Mouse (Mus musculus): ENCODE results near the gene Galnt18. TPM values are rescaled to one million over a fixed set of nuclear protein-coding genes. Genes with fewer than 3 reads are reported as not detected.

The Galnt18 gene
- polyA plus RNA-seq, 1 experiment from 2014 or later: 8.0 TPM

DNA sequence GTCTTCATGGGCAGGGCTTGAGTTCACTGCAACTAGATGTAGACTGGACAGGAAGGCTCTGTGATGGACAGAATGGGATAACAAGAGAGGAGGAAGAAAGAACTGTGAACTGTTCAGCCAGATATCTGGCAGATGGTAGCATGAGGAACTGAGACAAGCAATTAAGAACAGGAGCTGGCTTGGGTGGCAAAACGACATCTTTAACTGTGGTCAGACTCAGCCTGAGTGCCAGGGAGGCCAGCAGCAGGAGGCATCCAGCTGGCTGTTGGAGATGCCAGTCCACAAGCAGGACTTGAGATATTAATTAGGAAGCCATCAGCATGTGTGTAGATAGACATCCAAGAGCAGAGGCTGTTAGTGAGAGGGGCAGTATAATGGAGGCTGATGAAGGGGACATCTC is 262.9 kb downstream of the Galnt18 start:
- ATAC-seq (ENCODE audit: low FRiP score): no peak
- WGBS: 76% methylated on average over 1 of the region's 1 CpGs
- Histone ChIP-seq H3K36me3 (no peaks in the 10 kb centered on the region), H3K27me3 (no peaks in the 10 kb centered on the region), H3K4me3 (no peak overlapping the region), H3K27ac (no peak overlapping the region), H3K9ac (no peak overlapping the region), H3K4me1 (no peaks in the 10 kb centered on the region), H3K4me2 (replicated peaks) (no peak overlapping the region), H3K9me3 (replicated peaks) (no peaks in the 10 kb centered on the region)

DNA sequence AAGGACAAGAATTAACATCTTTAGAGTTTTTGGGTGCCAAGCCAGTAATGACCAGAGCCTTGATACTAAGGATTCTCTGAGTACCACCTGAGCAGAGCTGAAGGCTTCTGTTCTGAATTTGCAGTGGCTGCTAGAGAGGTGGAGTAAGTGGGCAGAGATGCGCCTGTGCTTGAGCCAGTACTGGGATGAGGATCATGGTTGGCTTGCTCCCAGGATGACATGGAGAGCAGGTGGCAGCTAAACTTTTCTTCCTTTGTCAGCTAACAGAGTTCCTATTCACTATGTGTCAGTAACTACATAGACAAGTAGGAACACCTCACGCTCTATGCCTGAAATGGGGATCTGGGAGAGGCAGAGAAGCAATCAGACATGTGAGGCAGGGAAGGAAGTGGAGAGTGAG is 264.3 kb downstream of the Galnt18 start:
- Histone ChIP-seq H3K4me2 (replicated peaks) (no peak overlapping the region), H3K27me3 (no peaks in the 10 kb centered on the region)
- WGBS: 90% methylated on average over 2 of the region's 2 CpGs

GRCm38 (mm10) chr7:111509167-111509854 is 270.5 kb downstream of the Galnt18 start:
- H3K4me2 ChIP-seq (replicated peaks): no peak overlapping the region
- H3K27ac ChIP-seq: no peak overlapping the region
- H3K36me3 ChIP-seq: no peaks in the 10 kb centered on the region
- no peak for ATAC-seq (ENCODE audit: low FRiP score)
- WGBS: 79% methylated on average over 2 of the region's 2 CpGs
- no peaks in the 10 kb centered on the region for H3K4me1 ChIP-seq
- no peaks in the 10 kb centered on the region for H3K27me3 ChIP-seq
- no peak overlapping the region for H3K4me3 ChIP-seq
- no peak overlapping the region for H3K9ac ChIP-seq
- no peaks in the 10 kb centered on the region for H3K9me3 ChIP-seq (replicated peaks)

More for the DNA sequence above, 264.3 kb downstream of the Galnt18 start:
- Histone ChIP-seq H3K4me1 (no peaks in the 10 kb centered on the region), H3K9me3 (replicated peaks) (no peaks in the 10 kb centered on the region), H3K27ac (no peak overlapping the region), H3K36me3 (no peaks in the 10 kb centered on the region), H3K4me3 (no peak overlapping the region), H3K9ac (no peak overlapping the region)
- no peak for ATAC-seq (ENCODE audit: low FRiP score)

- no peaks in the 10 kb centered on the region for H3K4me1 ChIP-seq
- no peak for ATAC-seq (ENCODE audit: low FRiP score)
- H3K9me3 ChIP-seq (replicated peaks): no peaks in the 10 kb centered on the region
- no peak overlapping the region for H3K4me2 ChIP-seq (replicated peaks)
- H3K36me3 ChIP-seq: no peaks in the 10 kb centered on the region
- H3K9ac ChIP-seq: no peak overlapping the region
- H3K4me3 ChIP-seq: no peak overlapping the region
- WGBS: 72% methylated on average over 2 of the region's 2 CpGs
- H3K27me3 ChIP-seq: no peaks in the 10 kb centered on the region
- no peak overlapping the region for H3K27ac ChIP-seq
Observed at GRCm38 (mm10) chr7:111500616-111501015, 279.2 kb downstream of the Galnt18 start.

GRCm38 (mm10) chr7:111499255-111499790 is 280.5 kb downstream of the Galnt18 start:
- H3K27me3 ChIP-seq: 0 out of 2 replicates have a peak, but pooled peaks cover 2% of the 10 kb centered on the region
- no peaks in the 10 kb centered on the region for H3K4me1 ChIP-seq
- H3K27ac ChIP-seq: no peak overlapping the region
- no peak overlapping the region for H3K9ac ChIP-seq
- no peaks in the 10 kb centered on the region for H3K36me3 ChIP-seq
- H3K4me2 ChIP-seq (replicated peaks): no peak overlapping the region
- 50% methylated on average over 2 of the region's 2 CpGs for WGBS
- no peak for ATAC-seq (ENCODE audit: low FRiP score)
- H3K9me3 ChIP-seq (replicated peaks): no peaks in the 10 kb centered on the region
- no peak overlapping the region for H3K4me3 ChIP-seq

DNA sequence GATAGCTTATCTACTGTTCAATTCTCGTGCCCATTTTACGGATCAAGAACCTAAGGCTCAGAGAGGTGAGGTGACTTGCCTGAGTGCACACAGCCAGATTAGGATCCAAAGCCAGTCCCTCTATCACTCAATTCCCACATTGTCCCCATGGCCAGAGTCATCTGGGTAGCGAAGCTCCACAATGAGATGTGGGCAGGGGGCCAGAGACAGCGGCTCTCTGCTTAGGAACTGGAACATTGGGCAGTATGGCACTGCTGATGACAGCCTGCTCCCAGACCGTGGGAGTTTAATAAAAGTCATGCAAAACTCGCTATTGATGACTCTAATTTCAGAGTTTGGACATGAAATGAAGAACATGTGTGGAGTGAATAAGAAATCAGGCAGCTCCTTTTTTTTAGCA is 282.6 kb downstream of the Galnt18 start:
- WGBS: 68% methylated on average over 6 of the region's 6 CpGs
- Histone ChIP-seq H3K4me2 (replicated peaks) (no peak overlapping the region), H3K36me3 (no peaks in the 10 kb centered on the region), H3K9me3 (replicated peaks) (no peaks in the 10 kb centered on the region), H3K27me3 (0 out of 2 replicates have a peak, but pooled peaks cover 2% of the 10 kb centered on the region), H3K9ac (no peak overlapping the region), H3K4me3 (no peak overlapping the region), H3K27ac (no peak overlapping the region), H3K4me1 (no peaks in the 10 kb centered on the region)
- ATAC-seq (ENCODE audit: low FRiP score): no peak

- Histone ChIP-seq H3K27me3 (0 out of 2 replicates have a peak, but pooled peaks cover 2% of the 10 kb centered on the region), H3K9me3 (replicated peaks) (no peaks in the 10 kb centered on the region), H3K9ac (no peak overlapping the region), H3K36me3 (no peaks in the 10 kb centered on the region), H3K27ac (no peak overlapping the region), H3K4me1 (no peaks in the 10 kb centered on the region), H3K4me3 (no peak overlapping the region), H3K4me2 (replicated peaks) (no peak overlapping the region)
- ATAC-seq (ENCODE audit: low FRiP score): no peak
- 89% methylated on average over 5 of the region's 5 CpGs for WGBS
Observed at GRCm38 (mm10) chr7:111492242-111492949, 287.4 kb downstream of the Galnt18 start.

GRCm38 (mm10) chr7:111491566-111491965 is 288.2 kb downstream of the Galnt18 start:
- H3K4me3 ChIP-seq: no peak overlapping the region
- no peak for ATAC-seq (ENCODE audit: low FRiP score)

DNA sequence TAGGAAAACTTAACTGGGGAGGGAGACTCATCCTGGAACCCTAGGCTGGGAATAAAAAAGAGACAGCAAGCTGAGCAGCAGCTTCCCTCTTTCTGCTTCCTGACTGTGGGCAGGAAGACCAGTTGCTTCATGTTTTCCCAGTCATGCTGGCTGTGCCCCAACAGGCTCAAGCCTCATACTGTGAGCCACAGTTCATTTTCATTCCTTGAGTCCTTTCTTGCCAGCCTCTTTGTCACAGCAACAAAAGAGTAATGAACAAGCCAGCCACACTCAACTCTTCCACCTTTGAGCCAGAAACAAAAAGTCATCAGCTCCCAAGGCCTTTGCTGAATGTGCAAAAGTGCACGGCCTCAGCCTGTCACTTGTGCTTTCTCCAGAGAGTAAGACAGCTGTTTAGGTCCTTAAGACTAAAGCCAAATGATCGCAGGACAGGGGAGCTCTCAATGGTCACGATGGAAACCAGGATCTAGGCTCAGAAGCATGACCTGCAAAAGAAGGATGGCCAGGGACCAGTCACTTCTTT is 292.9 kb downstream of the Galnt18 start:
- Histone ChIP-seq H3K9ac (no peak overlapping the region), H3K27ac (no peak overlapping the region), H3K4me2 (replicated peaks) (no peak overlapping the region), H3K4me3 (no peak overlapping the region), H3K4me1 (0 out of 2 replicates have a peak, but pooled peaks cover 6% of the 10 kb centered on the region), H3K9me3 (replicated peaks) (no peaks in the 10 kb centered on the region), H3K27me3 (peaks cover 3% of the 10 kb centered on the region; the same call in 1 of the 2 replicates), H3K36me3 (no peaks in the 10 kb centered on the region)
- no peak for ATAC-seq (ENCODE audit: low FRiP score)
- 28% methylated on average over 3 of the region's 3 CpGs for WGBS

More at GRCm38 (mm10) chr7:111491566-111491965, 288.2 kb downstream of the Galnt18 start:
- Histone ChIP-seq H3K27me3 (0 out of 2 replicates have a peak, but pooled peaks cover 2% of the 10 kb centered on the region), H3K27ac (no peak overlapping the region), H3K4me2 (replicated peaks) (no peak overlapping the region), H3K4me1 (0 out of 2 replicates have a peak, but pooled peaks cover 6% of the 10 kb centered on the region), H3K36me3 (no peaks in the 10 kb centered on the region), H3K9me3 (replicated peaks) (no peaks in the 10 kb centered on the region), H3K9ac (no peak overlapping the region)
- 83% methylated on average over 2 of the region's 2 CpGs for WGBS

DNA sequence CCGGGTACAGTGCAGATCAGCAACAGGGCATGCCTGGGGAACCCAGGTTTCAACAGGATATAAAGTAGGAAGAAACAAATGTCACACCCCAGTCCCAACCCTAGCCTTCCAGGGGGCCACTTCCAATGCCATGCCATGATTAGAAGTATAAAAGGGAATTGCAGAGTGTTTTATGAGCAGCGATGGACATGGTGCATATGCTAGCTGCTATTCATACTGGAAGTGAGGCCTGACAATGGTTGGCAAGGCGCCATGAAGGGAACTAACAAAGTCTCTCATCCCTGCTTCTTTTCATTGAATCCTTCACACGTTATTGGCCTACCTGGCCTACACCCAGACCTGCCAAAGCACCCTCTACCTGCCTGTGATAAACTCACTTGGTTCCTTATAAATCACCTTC is 295.9 kb downstream of the Galnt18 start:
- Histone ChIP-seq H3K9ac (no peak overlapping the region), H3K36me3 (no peaks in the 10 kb centered on the region), H3K27ac (no peak overlapping the region), H3K4me1 (0 out of 2 replicates have a peak, but pooled peaks cover 6% of the 10 kb centered on the region), H3K27me3 (peaks cover 3% of the 10 kb centered on the region; the same call in 1 of the 2 replicates), H3K4me3 (no peak overlapping the region), H3K9me3 (replicated peaks) (no peaks in the 10 kb centered on the region), H3K4me2 (replicated peaks) (no peak overlapping the region)
- ATAC-seq (ENCODE audit: low FRiP score): no peak
- WGBS: 85% methylated on average over 4 of the region's 4 CpGs

GRCm38 (mm10) chr7:111483321-111483720 is 296.5 kb downstream of the Galnt18 start:
- Histone ChIP-seq H3K4me1 (0 out of 2 replicates have a peak, but pooled peaks cover 6% of the 10 kb centered on the region), H3K9ac (no peak overlapping the region), H3K27ac (no peak overlapping the region), H3K27me3 (peaks cover 3% of the 10 kb centered on the region; the same call in 1 of the 2 replicates), H3K36me3 (no peaks in the 10 kb centered on the region), H3K4me2 (replicated peaks) (no peak overlapping the region), H3K9me3 (replicated peaks) (no peaks in the 10 kb centered on the region), H3K4me3 (no peak overlapping the region)
- ATAC-seq (ENCODE audit: low FRiP score): no peak
- 98% methylated on average over 3 of the region's 3 CpGs for WGBS

DNA sequence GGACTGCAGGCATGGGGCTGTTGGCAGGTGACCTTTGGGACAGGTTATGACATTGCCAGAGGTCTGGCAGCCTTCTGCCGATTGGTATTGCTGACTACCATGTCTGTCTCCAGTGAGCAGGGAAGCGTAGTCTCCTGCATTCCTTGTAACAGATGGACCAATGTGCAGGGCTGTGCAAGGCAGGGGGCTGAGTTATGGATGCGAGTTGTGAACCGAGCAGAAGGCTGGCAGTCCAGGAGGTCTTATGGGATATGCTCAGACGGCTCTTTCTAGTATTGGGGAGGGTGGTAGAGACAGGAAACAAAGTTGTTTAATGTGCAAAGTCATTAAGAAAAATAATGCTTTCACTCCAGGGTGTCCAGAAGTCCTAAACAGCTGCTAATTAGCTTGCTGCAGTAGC is 312.1 kb downstream of the Galnt18 start:
- Histone ChIP-seq H3K27ac (no peak overlapping the region), H3K4me2 (replicated peaks) (no peak overlapping the region), H3K36me3 (no peaks in the 10 kb centered on the region), H3K9me3 (replicated peaks) (no peaks in the 10 kb centered on the region), H3K9ac (no peak overlapping the region), H3K4me3 (no peak overlapping the region), H3K4me1 (no peaks in the 10 kb centered on the region), H3K27me3 (no peaks in the 10 kb centered on the region)
- WGBS: 56% methylated on average over 5 of the region's 5 CpGs
- ATAC-seq (ENCODE audit: low FRiP score): no peak
